Mouse (Mus musculus): ENCODE results near the gene Htatsf1. TPM values are rescaled to one million over a fixed set of nuclear protein-coding genes. Genes with fewer than 3 reads are reported as not detected.

Gene Htatsf1
- 10 to 100 TPM; 55.6 to 60.0 TPM for total RNA-seq (2021)

DNA sequence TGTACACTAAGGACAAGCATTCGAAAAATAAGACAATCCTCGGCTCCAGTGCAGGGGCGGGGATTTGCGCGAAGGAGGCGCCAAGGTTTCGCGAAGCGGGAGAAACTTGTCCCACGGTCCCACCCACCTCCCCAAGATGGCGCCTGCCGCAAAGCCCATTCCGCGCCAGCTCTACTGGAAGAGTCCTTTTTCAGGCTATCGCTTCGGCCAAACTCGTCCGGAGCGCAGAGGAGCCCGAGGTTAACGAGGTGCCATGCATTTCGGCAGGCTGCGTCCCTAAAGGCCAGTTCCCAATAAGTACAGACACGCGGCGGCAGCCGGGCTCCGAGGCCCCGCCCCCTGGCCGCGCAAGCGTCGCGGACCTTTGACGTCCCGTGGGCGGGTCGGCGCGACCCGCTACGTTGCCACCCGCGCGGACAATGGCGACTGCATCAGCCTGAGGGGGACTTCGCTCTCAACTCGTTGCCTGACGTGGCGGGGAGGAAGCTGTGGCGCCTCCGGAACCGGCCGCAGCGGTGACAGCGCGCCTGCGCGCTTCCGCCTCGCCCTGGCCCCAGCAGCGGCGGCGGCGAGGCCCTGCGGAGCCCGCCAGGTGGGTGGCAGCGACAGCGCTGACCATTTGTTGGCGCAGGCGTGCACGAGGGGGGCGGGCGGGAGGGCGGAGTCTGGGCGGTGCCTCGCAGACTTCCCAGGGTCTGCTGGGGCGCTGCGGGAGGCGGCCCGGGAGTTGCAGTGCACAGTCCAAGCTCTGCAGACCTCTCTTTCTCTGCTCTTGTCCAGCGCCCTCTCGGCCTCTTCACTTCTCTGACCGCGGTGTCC is at the start of gene Htatsf1:
Htatsf1 (plus strand) TSS at position 410 of the 819 bp plus-strand sequence.
- DNase-seq (ENCODE audit: extremely low spot score in 1 of 2, low spot score in 2 of 2) = peak; percentile 55 to 87
- intact Hi-C loops (cut with DNase I) = loop anchor here (10.0 kb wide), 1 partner anchor 409 kb away; no protein-coding TSS in a partner anchor

DNA sequence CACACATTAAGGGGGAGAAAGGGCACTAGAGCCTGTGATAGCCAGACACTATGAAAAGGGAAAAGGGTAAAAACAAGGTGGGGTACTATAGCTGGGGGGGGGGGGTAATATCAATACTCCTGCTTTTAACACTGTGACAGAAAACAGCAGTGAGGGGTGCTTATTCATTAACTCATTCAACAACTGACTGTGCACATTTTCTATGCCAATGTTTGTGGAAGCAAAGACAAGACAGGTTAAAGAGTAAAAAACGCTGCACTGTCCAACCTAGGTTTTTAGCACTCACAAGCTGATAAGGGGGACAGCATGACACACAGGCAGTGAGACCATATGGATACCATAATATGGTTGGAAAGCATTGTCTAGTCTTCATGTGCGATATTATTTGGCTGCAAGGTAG is 40.5 kb upstream of the Htatsf1 start:
- no peak for DNase-seq (ENCODE audit: extremely low spot score in 1 of 2, low spot score in 2 of 2)
- intact Hi-C loops (cut with DNase I) = no loop called here

DNA sequence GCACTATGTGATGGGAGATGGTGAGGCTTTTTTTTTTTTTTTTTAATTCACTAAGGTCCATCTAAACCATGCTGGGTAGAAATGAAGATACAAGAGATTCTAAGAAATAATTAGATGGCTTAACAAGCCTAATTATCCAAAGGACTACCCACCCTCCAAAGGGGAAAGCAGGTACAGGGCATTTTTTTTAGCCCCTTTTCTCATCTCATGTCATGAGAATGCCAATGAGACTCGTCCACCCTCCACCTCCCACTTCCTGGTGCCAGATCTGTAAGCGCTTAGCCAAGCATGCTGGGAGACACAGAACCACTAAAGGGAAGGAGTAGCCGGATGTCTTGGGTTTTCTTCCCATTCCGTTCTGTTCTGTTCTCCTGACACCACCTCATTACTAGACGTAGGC is 10.6 kb upstream of the Htatsf1 start, which contains the start of gene Brs3:
Brs3 (plus strand) TSS at position 301 of the 400 bp plus-strand sequence.
- DNase-seq (ENCODE audit: extremely low spot score in 1 of 2, low spot score in 2 of 2) = no peak
- intact Hi-C loops (cut with DNase I) = loop anchor here (10.0 kb wide), 1 partner anchor 198 kb away; no protein-coding TSS in a partner anchor

DNA sequence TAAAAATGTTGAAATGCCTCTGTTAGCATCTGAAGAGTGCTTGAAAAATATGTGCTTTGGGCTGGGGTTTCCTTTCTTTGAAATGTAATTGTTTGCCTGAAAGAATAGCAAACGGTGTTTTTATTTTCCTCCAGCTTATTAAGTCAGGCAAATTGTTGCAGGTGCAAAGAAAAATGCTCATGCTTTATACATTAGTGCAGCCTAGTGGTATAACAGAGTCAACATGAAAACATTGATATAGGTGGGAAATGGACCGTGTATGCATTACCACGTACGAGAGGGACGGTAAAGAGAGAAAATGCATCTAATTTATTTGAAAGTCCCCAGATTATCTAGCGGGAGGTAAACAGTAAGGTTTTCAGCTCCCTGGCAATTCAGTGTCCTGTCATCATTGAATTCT is 9.5 kb upstream of the Htatsf1 start:
- intact Hi-C loops (cut with DNase I) = loop anchor here (10.0 kb wide), 1 partner anchor 199 kb away; no protein-coding TSS in a partner anchor

DNA sequence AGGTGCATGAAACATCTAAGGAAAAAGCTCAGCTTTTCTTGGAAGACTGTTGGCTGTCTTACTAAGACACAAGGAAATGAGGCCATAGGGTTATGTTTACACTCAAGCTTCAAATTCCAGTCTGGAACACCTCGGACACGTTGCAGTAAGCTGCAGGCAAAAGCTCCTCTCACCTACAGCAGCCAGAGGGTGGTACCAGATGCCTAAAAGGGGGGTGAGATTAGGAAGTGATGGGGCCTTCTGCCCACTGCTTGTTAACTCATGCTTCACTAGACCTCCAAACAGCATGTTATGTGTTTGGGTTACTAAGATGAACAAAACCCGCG is 572 bp upstream of the Htatsf1 start:
- no peak for DNase-seq (ENCODE audit: extremely low spot score in 1 of 2, low spot score in 2 of 2)
- intact Hi-C loops (cut with DNase I) = loop anchor here (10.0 kb wide), 1 partner anchor 408 kb away; no protein-coding TSS in a partner anchor

More for the DNA sequence above, 9.5 kb upstream of the Htatsf1 start:
- DNase-seq (ENCODE audit: extremely low spot score in 1 of 2, low spot score in 2 of 2) = no peak

DNA sequence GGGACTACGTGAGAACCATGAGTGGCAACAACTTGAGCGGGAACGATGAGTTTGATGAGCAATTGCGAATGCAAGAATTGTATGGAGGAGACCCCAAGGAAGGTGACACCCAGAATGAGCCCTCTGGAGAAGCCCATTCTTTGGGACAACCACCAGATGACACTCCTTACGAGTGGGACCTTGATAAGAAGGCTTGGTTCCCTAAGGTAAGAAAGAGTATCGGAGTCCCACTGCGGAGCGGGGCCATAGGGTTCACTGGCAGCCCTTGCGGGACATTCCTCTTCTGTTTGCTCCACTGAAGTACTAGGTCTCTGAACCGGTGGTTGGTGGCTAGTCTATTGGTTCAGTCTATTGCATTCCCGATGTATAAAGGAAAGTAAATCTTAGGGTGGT is 606 bp downstream of the Htatsf1 start:
- intact Hi-C loops (cut with DNase I) = loop anchor here (10.0 kb wide), 1 partner anchor 409 kb away; no protein-coding TSS in a partner anchor
- DNase-seq (ENCODE audit: extremely low spot score in 1 of 2, low spot score in 2 of 2) = no peak

DNA sequence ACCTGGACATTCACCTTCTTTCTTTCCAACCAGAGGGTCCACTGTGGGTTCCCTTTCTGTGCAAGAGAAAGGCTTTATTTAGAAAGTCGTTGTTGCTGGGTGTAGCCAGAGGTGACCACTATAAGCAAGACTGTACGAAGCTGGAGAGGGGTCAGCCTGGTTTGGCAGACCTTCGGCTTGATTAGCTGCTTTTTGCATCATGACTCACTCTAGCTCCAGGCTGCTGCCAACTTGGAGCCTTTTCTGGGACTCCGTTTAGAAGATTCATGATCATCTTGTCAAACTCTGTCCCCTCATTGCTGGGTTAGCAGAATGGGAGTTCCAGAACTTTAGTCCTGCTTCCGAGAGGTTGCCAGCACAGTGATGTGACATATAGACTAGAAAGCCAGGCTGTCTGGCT is 28.1 kb downstream of the Htatsf1 start:
- intact Hi-C loops (cut with DNase I) = no loop called here
- DNase-seq (ENCODE audit: extremely low spot score in 1 of 2, low spot score in 2 of 2) = no peak

DNA sequence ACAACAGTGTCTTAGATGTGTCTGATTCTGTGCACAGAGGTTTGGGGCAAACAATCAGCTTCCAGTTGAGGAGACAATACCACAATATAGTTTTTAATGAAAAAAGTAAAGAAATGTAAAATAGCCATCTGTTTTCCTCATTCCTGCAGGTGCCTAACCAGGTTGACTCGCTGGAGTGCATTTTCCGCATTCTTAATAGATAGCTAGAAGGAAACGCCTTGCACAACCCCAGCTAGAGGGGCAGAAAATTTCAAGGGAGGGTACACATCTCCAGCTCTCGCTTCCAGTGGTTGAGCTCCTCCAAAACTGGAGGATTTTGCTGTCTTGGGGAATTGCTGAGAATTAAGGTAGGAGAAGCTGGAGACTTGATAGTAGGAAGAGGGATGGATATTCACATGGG is 34.4 kb downstream of the Htatsf1 start, which contains the start of gene Vgll1:
Vgll1 (plus strand) TSS at position 301 of the 400 bp plus-strand sequence.
- intact Hi-C loops (cut with DNase I) = no loop called here
- DNase-seq (ENCODE audit: extremely low spot score in 1 of 2, low spot score in 2 of 2) = no peak

DNA sequence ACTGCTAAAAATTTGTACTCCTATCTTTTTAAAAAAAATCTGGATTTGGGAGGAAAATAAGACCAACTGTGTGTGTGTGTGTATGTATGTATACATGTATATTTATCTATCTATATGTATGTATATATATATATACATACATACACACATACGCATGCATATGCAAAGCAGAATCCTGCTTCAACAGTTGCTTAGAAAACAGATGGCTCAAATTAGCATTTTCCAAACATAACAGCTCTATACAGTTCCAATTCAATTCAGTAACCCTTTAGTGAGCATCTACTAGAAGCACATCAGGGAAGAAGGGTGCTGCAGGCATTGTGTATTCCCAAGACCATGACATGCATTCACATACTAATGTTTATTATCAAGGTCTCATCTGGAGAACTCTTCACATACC is 50.0 kb downstream of the Htatsf1 start:
- intact Hi-C loops (cut with DNase I) = no loop called here
- no peak for DNase-seq (ENCODE audit: extremely low spot score in 1 of 2, low spot score in 2 of 2)

DNA sequence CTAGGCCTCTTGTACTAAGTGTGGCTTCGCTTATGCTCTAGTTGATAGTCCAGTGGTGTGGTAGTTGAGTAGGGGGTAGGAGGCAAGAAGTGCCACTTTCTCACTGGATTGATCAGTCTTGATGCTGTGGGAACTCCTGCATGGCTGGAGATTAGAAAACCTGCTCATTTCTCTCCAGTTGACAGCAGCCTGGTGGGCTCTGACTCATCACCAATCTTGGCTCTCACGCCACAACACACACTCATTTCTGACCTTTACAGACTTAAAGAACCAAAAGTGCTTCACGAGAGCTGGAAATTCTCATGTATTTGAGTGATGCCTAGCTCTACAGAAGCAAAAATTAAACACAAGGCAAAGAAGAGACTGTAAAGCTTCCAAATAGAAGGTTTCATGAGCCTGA is 53.6 kb downstream of the Htatsf1 start:
- intact Hi-C loops (cut with DNase I) = no loop called here
- DNase-seq (ENCODE audit: extremely low spot score in 1 of 2, low spot score in 2 of 2) = no peak

Other genes starting within 250 kb of the Htatsf1 start
- gene Map7d3, start 231.3 kb upstream of the Htatsf1 start, total RNA-seq (2021) = under 1 TPM in 1 of 2 experiments, not detected in 1; 0.16 TPM
- gene Adgrg4, start 183.4 kb upstream of the Htatsf1 start, total RNA-seq (2021) = not detected
- under 1 TPM; 0.28 to 0.32 TPM for gene Brs3, start 10.5 kb upstream of the Htatsf1 start, total RNA-seq (2021)
- gene Vgll1, start 34.5 kb downstream of the Htatsf1 start, total RNA-seq (2021) = not detected
- not detected for gene Cd40lg, start 158.6 kb downstream of the Htatsf1 start, total RNA-seq (2021)